Mouse (Mus musculus) stomach, postnatal 0 days (tissue): Measurements from ENCODE around the gene Nfib.

Source experiments
- CTCF ChIP-seq: IDR thresholded peaks from 2 replicates; pipeline ENCODE4 v1.5.1; 2016; ENCODE audit warnings: antibody characterized with exemption, low read depth, mild to moderate bottlenecking, moderate library complexity
- EP300 ChIP-seq: optimal IDR thresholded peaks from 2 replicates; pipeline ENCODE3; 2016; ENCODE audit warnings: antibody characterized with exemption

GRCm38 (mm10) chr4:82734348-82734747 lies 28.8 kb upstream of the Nfib start:
- TF ChIP-seq EP300 (no peak), CTCF (no peak)
